Mouse (Mus musculus) B cell, adult 67 days (primary cell): Measurements from ENCODE around the gene Olfr486. TPM values are rescaled to one million over a fixed set of nuclear protein-coding genes. Genes with fewer than 3 reads are reported as not detected.

Experiments
- total RNA-seq, 2 experiments: library from RNA; stranded (reverse); gene quantifications; 4 replicates each; pipeline ENCODE4 v1.2.4; 2023

The Olfr486 gene
- not detected for total RNA-seq

DNA sequence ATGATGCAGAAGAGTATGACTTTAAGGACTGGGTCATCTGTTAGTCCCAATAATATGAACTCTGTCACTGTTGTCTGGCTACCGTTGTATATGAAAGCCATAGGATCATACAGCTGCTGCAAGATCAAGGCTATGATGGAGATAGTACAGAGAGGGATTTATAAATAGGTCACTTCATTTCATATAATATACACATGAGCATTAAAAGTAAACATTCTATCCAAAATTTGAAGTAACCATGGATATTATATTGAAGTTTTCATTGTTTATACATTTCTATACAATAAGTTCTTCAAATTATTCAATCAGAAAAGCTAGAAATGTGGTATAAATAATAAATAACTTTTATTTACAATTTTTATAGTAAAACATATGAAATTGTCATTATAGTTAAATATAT is at the start of gene Olfr486:
Gene Olfr486, minus strand, starts transcription at position 101 of the 400 bp plus-strand sequence.

GRCm38 (mm10) chr7:108214536-108214935 is 42.0 kb upstream of the Olfr486 start, which contains the start of gene Olfr487:
Gene Olfr487, minus strand, starts transcription at chr7:108214636.

DNA sequence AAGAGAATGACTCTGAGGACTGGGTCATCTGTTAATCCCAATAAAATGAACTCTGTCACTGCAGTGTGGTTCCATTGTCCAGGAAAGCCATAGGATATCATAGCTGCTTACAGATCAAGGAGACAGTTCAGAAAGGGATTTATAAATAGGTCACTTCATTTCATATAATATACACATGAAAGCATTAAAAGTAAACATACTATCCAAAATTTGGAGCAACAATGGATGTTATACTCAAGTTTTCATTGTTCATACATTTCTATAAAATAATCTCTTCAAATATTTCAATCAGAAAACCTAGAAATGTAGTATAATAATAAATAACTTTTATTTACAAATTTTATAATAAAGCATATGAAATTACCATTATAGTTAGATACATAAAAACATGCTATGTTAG is 12.8 kb downstream of the Olfr486 start, which contains the start of gene Olfr485:
Gene Olfr485, minus strand, starts transcription at position 101 of the 400 bp plus-strand sequence.

DNA sequence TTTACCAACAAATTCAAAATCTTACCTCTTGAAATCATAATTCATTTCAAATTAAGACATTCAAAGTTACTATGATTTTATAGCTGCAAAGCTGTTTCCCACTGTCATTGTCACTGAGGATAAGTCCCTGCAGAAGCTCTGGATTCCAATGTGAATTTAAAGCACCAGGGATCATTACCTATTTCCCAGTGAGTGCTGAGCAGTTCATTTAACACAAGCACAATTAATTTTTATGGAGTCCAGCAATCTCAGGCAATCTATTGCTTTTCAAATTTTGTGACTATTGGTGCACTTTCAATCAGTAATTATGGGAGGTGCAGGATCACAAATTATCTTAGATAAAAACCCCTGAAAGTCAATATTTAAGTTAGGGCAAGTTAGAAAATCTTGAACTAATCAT is 45.2 kb downstream of the Olfr486 start, which contains the start of gene Olfr484:
Gene Olfr484, minus strand, starts transcription at position 101 of the 400 bp plus-strand sequence.

Other genes starting within 250 kb of the Olfr486 start
- gene Olfr473, start 242.3 kb downstream of the Olfr486 start, total RNA-seq, result not detected
- not detected for gene Olfr474, start 218.1 kb downstream of the Olfr486 start, total RNA-seq
- gene Olfr476, start 207.9 kb downstream of the Olfr486 start, total RNA-seq, result not detected
- gene Olfr477, start 186.0 kb downstream of the Olfr486 start, total RNA-seq, result not detected
- not detected for gene Olfr478, start 138.8 kb downstream of the Olfr486 start, total RNA-seq
- not detected for gene Olfr479, start 122.0 kb downstream of the Olfr486 start, total RNA-seq
- not detected for gene Olfr480, start 105.4 kb downstream of the Olfr486 start, total RNA-seq
- not detected for gene Olfr481, start 92.9 kb downstream of the Olfr486 start, total RNA-seq
- gene Olfr482, start 75.2 kb downstream of the Olfr486 start, total RNA-seq, result 1 to 10 TPM; 1.5 to 2.4 TPM
- not detected for gene Olfr483, start 71.9 kb downstream of the Olfr486 start, total RNA-seq
- gene Olfr484, start 45.3 kb downstream of the Olfr486 start, total RNA-seq, result not detected
- gene Olfr485, start 12.9 kb downstream of the Olfr486 start, total RNA-seq, result not detected
- not detected for gene Olfr487, start 41.9 kb upstream of the Olfr486 start, total RNA-seq
- gene Olfr488, start 85.6 kb upstream of the Olfr486 start, total RNA-seq, result not detected
- not detected for gene Olfr490, start 116.2 kb upstream of the Olfr486 start, total RNA-seq
- gene Olfr491, start 140.7 kb upstream of the Olfr486 start, total RNA-seq, result not detected
- gene Olfr492, start 150.9 kb upstream of the Olfr486 start, total RNA-seq, result not detected
- not detected for gene Olfr493, start 174.2 kb upstream of the Olfr486 start, total RNA-seq
- gene Olfr494, start 192.6 kb upstream of the Olfr486 start, total RNA-seq, result not detected
- gene Olfr495, start 220.4 kb upstream of the Olfr486 start, total RNA-seq, result not detected
- not detected for gene Olfr497, start 247.7 kb upstream of the Olfr486 start, total RNA-seq